Mouse (Mus musculus) thymus, postnatal 0 days (tissue): ENCODE results near the gene March10. TPM values are rescaled to one million over a fixed set of nuclear protein-coding genes. Genes with fewer than 3 reads are reported as not detected.

Experiments used
- DNase-seq: peaks from one replicate; pipeline ENCODE4 v3.0.0-alpha.2; 2015; ENCODE audit warnings: low spot score
- polyA plus RNA-seq: library from polyadenylated mRNA; unstranded; fragments of >200 nt; fragmentation: Nextera tagmentation; extraction: Ambion mirVana; gene quantifications from 2 replicates; pipeline ENCODE4 v1.2.1, GENCODE M21; 2015

Gene March10
- polyA plus RNA-seq, 1 experiment from 2014 or later: not detected

DNA sequence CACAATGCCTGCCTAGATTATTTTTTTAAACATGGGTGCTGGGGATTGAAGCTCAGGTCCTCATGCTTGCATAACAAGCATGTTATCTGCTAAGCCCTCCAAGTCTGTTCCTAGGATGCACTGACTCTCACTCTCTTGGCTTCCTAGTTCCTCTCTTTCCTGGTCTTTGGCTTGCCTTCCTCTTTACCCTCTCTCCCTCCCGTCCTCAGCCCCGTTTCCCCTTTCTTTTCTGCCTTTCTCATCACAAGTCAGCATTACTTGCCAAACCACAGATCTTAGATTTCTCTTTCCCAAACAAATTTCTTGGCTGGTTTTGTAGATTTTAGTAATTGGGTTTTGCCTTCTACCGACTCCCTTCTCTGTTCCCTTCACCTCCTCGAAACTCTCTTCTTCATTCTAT, 10.2 kb upstream of the March10 start:
- no peak for DNase-seq

DNA sequence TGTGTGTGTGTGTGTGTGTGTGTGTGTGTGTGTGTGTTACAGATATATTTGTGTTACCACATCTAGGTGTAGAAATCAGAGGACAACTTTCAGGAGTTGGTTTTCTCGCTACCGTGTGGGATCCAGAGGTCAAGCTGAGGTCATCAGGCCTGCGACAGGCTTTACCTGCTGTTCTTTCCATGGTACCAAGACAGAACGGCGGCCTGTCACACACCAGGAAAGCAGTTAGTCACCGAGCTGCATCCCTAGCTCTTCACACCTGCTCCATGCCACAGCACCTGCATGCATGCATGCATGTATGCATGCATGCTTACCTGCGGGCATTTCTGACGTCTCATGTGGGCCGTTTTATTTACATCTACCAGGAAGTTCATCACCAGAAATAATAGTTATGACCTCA, 9.0 kb upstream of the March10 start:
- no peak for DNase-seq

DNA sequence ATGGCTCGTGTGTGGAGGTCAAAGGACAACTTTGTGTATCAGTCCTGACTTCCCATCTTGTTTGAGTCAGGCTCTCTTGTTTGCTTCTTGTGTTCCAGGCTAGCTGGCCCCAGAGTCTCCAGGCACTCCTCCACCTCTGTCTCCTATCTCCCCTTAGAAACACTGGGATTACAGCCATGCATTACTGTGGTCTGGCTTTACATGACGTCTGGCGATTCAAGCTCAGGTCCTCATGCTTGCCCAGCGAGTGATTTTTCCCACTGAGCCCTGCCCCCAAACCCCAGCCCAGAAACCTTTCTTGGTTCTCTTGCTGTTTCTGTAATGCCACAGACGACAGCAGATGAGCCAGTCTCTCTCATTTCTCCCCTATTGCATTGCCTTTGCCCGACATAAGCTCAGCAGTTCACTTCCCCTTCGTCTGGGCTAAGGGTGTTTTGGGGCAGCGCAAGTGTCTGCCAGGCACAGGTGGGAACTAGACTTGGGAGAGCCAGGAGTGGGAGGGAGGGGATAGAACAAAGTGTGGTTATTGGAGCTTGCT, 8.0 kb upstream of the March10 start:
- no peak for DNase-seq

DNA sequence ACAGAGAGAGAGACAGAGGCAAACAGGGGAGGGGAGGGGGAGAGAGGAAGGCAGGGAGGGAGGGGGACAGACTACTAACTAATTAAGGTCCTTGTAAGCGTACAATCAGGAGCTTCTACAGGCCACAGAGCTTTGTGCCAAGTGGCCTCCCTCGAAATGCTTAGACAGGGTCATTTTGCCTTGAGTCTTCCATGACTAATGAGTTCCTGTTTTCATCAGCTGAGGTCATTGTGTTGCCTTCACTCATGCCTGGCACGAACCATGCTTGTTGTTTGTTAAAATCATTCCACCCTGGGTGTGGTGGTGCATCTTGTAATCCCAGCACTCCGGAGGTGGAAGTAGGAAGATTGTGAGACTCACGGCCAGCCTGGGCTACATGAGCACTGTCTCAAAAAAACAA, 3.4 kb upstream of the March10 start:
- DNase-seq: no peak

DNA sequence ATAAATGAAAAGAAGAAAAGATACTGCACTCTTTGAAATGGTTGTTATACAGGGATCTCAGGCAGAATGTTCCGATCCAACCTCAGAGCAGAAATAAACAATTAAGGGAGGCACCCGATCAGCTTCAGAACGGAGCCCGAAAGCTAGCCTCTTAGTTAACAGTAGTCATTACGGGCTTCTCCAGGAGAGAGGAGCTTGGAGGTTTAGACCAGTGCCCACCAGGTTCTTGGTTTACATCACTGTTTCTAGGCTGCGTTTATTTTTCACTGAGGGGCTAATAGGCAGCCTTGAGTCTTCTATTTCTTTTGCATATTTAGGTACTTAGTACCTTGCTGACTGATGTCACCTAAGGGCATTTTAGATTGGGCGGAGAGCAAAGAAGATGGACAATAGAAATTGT, 506 bp upstream of the March10 start:
- no peak for DNase-seq

DNA sequence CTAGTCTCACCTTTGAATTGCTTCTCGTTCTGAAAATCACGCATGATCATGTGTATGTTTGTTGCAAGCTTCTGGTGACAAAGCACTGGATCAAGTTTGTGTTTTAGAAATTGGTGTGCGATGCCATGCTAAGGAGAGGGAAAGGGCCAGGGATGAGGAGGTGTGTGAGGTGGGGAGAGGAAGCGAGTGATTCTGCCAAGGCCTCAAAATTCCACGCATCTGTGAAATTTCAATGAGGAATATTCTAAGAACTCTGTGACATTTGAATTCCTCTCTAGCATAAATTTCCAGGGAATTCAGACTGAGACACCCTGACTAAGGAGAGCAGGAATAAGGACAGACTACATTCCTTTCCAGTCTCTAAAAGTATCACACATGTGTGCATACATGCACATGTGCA, 1.4 kb downstream of the March10 start:
- no peak for DNase-seq

DNA sequence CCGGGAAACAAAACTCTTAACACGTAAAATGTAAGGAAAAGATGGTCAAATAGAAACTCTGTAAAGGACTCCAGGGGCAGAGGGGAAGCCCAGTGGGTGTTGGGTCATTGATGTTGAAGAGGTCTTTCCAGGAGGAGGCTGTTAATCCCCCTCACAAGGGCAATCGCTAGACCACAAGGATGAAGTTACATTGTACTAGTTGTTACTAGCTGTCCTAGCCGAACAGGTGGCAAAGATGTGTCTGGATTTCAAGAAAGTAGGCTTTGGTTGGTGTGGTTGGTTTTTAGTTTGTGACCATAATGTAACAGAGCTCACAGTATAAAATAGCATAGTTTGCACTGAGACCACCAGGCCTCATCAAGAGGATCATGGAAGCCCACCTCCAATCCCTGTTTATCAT, 3.5 kb downstream of the March10 start:
- DNase-seq: no peak

DNA sequence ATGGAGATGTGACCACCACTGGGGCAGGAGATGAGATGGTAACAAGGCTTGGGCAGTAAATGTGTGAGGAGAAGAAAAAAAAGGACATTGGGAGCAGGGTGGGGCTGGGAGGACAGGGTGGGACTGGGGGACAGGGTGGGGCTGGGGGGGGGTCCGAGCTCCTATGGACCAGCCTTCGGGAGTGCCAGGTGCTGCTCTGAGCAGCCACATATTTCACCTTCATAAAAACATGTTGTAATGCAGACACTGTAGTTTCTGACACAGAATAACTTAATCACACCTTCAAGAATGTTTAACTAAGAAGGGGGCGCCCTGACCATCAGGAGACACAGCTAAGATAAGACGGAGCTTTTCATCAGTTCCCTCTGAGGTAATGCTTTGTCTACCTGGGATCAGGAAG, 4.0 kb downstream of the March10 start:
- no peak for DNase-seq

DNA sequence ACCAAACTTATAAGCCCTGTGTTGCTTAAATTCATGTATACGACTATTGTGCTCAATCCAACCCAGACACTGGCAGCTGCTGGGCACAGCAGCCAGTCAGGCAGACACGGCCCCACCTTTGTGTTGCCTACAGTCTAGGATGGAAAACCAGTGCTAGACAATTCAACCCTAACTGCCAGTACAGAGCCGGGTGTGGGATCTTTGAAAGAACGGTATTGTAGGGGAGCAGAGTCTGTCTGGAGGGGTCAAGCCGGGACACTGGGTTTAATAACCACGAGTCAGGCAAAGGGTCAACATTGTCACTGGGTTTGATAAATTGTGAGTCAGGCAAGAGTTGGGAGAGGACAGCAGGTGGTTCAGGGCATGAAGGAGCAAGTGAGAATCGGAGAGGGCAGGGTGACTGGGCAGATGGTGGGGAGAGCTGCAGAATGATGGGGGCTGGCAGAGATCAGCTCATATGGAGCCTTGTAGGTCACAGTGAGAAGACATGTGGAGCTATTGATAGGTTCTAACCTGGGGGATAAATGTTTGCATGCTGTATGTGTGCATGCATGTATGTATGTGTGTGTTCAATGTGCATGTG, 4.9 kb downstream of the March10 start:
- no peak for DNase-seq

DNA sequence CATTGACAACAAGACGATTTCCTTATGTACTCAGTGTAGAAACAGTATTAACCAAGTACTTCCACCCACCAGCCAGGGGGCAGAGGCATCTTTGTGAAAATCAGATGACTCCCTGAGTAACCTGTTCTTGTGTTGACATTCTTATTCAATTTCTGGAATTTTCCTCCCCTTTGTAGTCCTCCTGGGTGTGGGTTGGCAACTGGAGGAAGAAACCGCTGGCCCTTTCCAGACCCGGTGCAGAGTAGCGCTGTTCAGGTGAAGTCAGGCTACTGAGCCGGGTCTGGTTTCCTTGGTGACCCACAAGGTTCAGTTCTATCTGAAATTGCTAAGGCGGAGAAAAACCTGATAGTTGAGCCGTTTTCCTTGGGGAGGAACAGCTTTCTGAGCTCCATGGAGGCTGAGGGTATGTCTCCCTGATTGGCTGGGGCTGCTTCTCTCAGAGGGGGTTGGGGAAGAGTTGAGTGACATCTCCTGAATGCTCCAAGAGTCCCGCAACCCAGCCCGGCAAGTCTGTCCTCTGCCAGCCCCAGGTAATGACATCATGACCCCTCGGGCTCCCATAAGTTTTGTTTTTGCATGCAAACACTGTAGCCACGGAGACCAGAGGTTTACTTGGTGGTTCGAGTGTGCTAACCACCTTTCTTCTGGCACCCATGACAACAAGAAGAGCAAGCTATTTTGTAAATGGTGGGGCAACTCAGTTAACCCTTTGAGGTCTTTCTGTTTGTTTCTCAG, 6.8 kb downstream of the March10 start:
- no peak for DNase-seq

DNA sequence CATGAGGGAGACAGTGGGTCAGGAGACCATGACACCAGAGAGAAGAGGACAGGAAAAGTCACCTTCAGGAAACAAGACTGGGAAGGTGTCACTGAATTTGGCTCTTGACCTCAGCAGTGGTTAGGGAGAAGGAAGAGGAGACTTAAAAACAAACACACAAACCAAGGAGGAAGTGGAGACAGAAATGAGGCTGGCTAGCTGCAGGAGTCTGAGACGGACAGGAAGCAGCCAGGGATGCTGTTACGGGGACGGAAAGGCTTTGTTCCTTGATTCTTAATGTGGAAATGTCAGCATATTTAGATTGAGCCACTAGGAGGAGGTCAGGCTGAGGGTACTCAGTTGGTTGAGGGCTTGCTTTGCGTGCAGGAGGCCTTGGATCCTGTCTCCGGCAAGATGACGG, 8.9 kb downstream of the March10 start:
- DNase-seq: no peak

DNA sequence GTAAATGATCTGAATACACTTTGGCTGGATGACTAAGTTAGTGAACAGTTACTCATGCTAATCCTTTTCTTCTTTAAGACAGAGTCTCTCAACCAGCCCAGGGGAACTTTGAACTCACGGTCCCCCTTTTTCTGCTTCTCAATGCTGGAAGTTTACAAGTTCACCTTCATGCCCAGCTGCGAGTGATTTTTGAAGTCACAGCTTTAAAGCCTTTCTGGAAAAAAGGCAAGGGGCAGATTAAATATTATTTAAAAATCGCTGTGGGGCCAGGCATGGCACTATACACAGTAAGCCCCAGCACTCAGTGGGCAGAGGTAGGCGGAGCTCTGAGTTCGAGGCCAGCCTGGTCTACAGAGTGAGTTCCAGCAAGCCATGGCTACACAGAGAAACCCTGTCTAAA, 10.3 kb downstream of the March10 start:
- no peak for DNase-seq

DNA sequence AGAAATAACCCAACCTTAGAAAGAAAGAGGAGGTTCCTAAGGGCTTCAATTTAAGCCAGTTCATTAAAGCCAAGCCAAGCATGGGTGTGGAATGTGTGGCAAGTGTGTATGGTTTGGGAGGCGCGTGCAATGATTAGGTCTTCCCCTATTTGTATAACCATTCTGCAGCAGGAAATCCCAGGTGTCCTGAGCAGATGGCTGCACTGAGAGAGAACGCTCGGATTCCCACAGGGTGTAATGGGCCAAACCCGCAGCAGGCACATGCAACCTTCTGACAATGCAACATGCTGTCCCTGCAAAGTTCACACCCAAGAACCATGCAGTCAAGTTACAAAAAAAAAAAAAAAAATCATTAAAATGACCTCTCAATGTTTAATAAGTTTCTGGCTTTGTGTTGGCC, 10.8 kb downstream of the March10 start:
- DNase-seq: no peak

DNA sequence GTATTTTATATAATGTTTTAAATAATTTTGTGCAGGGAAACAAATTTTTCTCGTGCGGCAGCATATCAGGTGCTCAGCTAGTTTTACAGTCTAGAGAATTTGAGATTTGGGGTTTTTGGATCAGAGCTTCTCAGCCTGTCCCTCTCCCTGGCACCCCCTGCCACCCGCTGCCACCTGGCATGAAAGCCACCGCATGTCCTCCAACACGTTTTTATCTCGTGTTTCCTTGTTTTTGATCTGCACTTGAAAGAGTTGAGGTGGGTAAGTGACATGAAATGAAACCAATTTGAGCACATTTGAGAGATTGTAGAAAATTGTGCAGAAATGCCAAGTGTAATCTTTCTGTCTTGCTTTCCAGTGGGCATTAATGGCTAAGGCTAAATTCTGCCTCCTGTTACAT, 11.6 kb downstream of the March10 start:
- peak; percentile 89 for DNase-seq

DNA sequence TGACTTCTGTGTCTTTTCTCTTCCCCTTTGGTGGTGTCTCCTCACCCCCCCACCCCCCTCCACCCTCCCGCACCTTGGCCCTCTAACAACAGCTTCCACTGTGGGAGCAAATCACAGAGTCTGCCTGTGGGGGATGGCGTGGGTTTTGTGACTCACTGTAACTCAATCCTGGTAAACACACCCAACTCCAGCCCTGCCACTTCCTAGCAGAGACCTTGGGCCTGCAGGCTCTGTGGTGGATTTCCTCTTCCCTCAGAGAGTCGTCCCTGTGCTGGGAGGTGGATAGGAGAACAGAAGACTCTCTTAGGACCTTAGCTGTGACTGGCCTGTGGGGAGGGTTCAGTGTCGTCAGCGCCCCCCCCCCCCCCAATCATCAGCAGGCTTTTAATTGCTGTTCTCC, 13.0 kb downstream of the March10 start:
- no peak for DNase-seq

DNA sequence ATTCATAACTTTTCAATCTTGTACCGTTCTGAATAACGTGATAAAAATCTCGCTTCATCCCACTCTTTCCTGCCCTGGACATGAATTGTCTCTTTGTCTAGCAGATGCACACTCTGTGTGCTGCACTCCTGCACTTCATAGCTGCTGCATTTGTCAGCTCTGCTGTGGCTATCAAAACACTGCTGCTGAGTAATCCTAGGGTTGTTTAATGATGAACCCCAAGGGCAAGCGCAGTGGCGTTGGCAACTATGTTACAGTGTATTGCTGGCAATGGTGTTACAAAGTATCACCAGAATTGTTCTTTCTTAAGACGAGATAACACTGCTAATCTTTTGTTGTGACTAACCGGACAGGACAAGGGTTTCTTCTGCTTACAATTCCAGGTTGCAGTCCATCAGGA, 16.7 kb downstream of the March10 start:
- no peak for DNase-seq

DNA sequence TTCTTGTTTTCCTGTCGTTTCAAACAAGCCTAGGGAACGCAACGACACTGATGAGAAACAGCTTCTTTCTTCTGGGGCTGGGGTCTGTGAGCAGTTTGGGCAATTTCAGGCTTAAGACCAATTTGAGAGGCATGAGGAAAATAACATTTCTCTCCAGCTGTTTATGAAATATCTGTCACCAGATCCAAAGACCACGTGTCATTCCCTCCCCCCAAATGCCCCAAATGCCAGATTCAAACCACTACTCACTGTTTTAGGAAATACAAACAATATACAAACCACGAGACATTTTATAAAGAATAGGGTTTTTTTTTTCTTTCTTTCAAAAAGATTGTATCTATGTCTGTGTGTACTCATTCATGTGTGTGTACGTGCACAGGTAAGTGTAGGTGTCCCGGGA, 17.6 kb downstream of the March10 start:
- DNase-seq: no peak

DNA sequence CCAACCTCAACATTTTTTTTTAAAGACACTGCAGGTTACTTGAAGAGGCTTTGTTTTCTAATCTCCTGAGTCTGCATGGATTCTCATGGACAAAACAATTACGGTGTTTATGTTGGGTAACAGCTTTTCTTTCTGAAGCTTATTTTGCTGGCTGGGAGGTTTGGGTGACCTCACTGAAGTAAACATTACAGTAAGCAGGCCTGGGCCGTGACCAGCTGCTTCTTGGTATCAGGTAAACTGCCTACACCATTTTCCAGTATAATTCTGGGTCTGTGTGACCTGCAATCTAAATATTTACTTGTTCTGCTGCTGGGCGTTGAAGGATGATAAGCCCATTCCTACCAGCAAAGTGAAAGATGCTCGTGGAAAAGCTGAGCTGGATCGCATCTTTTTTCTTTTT, 30.1 kb downstream of the March10 start:
- no peak for DNase-seq

DNA sequence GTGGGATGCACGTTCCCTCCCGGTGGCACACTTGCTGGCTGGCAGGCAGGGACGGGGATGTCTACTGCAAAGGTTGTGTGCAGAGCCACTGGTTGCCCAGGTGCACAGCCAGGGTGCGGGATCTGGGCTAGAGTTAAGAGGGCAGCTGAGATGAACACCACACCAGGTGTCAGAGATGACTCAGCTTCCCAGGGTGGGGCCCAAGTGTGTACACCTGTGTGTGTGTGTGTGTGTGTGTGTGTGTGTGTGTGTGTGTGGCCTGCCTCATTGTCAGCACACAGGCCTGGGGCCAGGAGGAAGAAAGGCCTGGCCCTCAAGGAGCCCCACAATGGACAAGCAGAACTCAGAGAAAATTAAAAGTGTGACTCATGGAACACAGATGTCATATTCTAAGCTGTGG, 31.9 kb downstream of the March10 start:
- DNase-seq: no peak

DNA sequence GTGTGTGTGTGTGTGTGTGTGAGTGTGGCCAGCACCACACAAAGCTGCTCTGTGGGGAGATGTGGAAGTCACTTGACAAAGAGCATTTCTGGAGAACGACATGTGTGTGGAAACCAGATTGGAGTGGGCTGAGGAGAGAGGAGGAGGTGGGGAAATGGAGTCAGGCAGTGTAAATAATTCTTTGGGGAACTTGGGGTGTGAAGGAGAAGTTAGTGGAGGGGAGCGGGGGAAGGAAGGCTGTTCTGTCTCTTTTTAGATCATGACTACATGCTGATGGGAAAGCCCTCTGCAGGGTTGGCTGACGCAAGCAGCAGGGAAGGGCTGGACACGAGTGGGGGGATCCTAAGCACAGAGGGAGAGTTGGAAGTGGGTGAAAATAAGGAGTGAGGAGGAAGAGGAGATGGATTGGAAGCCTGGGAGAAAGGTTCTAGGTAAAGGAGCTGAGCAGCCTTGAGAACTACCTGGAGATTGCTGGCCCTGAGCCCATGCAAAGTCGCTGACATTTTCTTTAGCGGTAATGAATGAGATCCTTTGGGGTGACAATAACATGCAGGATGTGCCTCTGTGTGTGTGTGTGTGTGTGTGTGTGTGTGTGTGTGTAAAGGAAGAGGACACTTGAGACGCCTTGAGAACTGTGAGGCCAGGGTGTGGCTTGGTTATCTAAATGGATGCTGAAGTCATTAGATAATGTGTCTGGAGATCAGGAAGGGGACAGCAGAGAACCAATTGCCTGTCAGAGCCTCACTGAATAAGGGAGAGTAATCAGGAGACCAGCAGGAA, 35.7 kb downstream of the March10 start:
- no peak for DNase-seq

DNA sequence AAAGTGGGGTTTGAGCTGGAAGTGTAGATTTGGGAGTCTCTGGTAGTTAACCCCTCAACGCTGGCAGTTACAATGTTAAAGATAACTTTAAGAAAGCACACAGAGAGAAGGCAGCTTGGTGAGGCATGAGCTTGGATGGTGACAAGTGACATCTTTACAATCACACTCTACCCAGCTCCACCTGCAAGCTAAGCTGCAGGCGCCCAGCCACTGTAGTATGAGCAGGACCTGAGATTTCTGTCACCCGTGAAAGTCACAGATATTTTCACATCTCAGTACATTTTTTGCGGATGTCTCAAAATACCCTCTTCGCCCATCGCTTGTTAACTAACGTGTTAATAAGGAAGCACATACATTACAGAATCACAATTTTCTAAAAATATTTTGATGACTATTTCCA, 36.6 kb downstream of the March10 start:
- DNase-seq: no peak

DNA sequence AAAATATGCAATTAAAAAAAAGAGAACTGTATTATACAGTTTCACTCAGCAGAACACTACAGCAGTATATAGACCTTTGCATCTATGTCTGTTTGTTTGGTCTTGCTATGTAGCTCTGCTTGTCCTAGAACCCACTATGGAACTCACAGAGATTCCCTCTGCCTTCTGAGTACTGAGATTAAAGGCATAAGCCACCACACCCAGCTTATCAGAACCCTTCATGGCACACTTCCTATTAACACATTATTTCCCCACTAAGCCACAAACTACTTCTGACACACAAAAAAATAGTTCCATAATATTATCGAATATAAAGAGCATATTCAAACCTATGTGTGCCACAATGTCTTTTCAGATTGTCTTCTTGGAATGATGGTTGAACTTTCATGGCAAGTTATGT, 42.5 kb downstream of the March10 start:
- DNase-seq: no peak

DNA sequence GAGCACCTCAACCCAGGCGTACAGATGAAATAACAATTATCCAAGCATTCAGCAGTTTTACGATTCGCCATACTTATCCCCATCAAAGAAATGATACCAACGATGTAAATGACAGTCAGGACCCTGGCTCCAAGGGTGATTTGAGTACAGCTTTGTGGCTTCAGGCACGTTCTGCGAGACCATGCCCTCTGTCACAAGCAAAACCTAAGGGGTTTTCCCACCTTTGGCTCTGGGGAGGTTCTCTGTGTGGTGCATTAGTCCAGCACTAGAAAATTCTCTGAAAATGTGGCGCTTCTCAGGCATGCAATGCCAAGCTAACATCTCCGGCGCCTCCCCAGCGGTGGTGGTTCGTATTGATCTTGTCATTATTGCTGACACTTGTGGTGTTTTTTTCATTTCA, 47.1 kb downstream of the March10 start:
- DNase-seq: no peak
